Mouse (Mus musculus): ENCODE results near the gene Ehd2.

Gene Ehd2

DNA sequence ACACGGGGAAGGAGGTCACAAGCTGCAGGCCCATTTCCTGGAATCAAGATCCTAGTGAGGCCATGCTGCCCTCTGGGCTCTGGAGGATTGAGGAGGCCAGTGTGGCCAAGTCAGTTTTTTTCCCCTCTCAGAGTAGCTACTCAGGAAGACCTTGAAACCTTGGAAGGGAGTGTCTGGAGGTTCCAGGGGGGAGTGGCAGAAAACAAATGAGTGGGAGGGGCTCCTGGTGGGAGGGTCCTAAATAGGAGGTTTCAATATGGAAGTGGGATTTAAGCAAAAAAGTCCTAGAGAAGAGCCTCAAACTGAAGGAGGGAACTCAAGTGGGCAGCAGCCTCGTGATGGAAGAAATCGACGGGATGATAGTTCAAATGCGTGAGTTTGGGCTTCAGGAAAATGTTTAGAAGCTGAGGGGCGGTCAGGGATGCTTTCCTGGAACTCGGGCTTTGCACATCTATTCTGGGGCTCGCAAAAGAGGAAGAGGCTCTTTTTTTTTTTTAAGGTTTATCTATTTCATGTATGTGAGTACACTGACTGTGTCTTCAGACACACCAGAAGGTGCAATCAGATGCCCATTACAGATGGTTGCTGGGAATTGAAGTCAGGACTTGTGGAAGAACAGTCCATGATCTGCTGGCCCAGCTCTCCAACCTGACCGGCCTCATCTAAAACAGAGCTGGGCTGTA, 65.9 kb downstream of the Ehd2 start:
- no peak for DNase-seq

Measured in kidney, adult 8-10 months (tissue).